Mouse (Mus musculus) midbrain, embryonic 13.5 days (tissue): ENCODE results near the gene Med16. TPM values are rescaled to one million over a fixed set of nuclear protein-coding genes. Genes with fewer than 3 reads are reported as not detected.

ENCODE experiments used
- ATAC-seq: fragments of 200-750 bp; cut with Nextera tagmentation; 2 replicates; pipeline ENCODE4 v1.8.0; 2017; ENCODE audit warnings: mild to moderate bottlenecking, moderate TSS enrichment, moderate library complexity
- H3K27ac ChIP-seq: fragments of 300-500 bp; sonication (generic); 2 replicates; pipeline ENCODE4 v1.5.1; 2015; ENCODE audit warnings: inconsistent platforms, mild to moderate bottlenecking, moderate library complexity
- H3K27me3 ChIP-seq: fragments of 300-500 bp; sonication (generic); 2 replicates; pipeline ENCODE4 v1.6.1; 2015; ENCODE audit warnings: mild to moderate bottlenecking, inconsistent platforms
- H3K36me3 ChIP-seq: fragments of 300-500 bp; sonication (generic); 2 replicates; pipeline ENCODE4 v1.6.1; 2015; ENCODE audit warnings: mild to moderate bottlenecking, inconsistent platforms
- H3K4me1 ChIP-seq: fragments of 300-500 bp; sonication (generic); replicated peaks from 2 replicates; pipeline ENCODE4 v1.6.1; 2015; ENCODE audit warnings: inconsistent platforms
- H3K4me2 ChIP-seq: fragments of 300-500 bp; sonication (generic); replicated peaks from 2 replicates; pipeline ENCODE4 v1.6.1; 2015; ENCODE audit warnings: moderate library complexity, mild to moderate bottlenecking, inconsistent platforms
- H3K4me3 ChIP-seq: fragments of 300-500 bp; sonication (generic); replicated peaks from 2 replicates; pipeline ENCODE4 v1.5.1; 2015; ENCODE audit warnings: mild to moderate bottlenecking, inconsistent platforms
- H3K9ac ChIP-seq: fragments of 300-500 bp; sonication (generic); replicated peaks from 2 replicates; pipeline ENCODE4 v1.6.1; 2015; ENCODE audit warnings: mild to moderate bottlenecking, inconsistent platforms
- H3K9me3 ChIP-seq: fragments of 300-500 bp; sonication (generic); 2 replicates; pipeline ENCODE4 v1.6.1; 2016; ENCODE audit warnings: mild to moderate bottlenecking, inconsistent platforms
- WGBS: fragments of 180-500 bp; shearing (Covaris S2); methylation state at CpG from one replicate; pipeline ENCODE4 v1.1.7; 2015; 5-methylcytosine and 5-hydroxymethylcytosine counted together
- microRNA-seq: library from miRNA; unstranded; fragments of <30 nt; microRNA quantifications from one replicate; pipeline ENCODE4, GENCODE M21; 2016
- polyA plus RNA-seq: library from polyadenylated mRNA; unstranded; fragments of >200 nt; fragmentation: Nextera tagmentation; extraction: Ambion mirVana; gene quantifications from 2 replicates; pipeline ENCODE4 v1.2.1, GENCODE M21; 2015

The Med16 gene
- polyA plus RNA-seq, 1 experiment from 2014 or later, result 69.1 TPM

DNA sequence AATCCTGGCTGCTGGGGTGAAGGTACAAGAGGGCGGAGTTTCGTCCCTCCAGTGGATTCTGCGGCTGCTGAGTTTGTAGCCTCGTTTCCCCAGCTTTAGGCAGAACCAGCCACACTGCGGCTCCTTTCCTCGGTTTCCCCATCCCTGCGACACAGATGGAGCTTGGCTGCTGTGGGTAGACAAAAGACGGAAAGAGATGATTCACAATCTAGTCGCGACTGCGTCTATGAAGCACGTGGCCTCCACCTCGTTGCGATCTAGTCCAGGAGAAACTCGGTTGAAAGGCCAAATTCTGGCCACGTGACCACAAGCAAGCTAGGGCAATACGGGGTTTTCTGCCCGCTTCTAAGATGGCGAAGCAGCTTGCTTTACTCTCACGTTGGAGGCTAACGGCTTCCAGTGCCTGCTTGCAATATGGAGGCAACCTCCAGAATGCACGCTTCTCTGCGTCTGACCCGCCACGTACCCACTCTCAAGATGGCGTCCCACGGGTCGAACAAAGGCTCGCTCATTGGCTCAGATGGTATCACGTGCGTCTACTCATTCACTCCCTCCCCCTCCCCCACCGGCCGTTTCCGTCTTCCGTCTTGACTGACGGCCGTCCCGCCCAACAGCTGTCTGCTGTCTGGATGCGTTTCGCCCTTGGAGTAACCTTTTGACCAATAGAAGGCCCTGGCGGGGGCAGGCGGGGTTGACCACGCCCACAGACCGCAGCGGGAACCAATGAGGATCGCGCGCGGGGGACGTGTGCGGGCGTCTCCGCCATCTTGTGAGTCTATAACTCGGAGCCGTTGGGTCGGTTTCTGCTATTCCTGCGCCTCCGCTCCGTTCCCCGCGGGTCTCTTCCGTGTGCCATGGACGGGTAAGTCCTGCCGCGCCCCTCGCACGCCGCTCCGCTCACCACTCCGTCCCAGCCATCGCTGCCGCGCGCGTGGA lies 54.6 kb downstream of the Med16 start, which contains the start of gene Ptbp1:
Gene Ptbp1 (plus strand): TSS at position 568 of the 936 bp plus-strand sequence.
- ATAC-seq, result peak; percentile 92
- WGBS, result under 1% methylated on average over 75 of the region's 75 CpGs
- H3K4me1 ChIP-seq, result peaks cover 66% of the 10 kb centered on the region

DNA sequence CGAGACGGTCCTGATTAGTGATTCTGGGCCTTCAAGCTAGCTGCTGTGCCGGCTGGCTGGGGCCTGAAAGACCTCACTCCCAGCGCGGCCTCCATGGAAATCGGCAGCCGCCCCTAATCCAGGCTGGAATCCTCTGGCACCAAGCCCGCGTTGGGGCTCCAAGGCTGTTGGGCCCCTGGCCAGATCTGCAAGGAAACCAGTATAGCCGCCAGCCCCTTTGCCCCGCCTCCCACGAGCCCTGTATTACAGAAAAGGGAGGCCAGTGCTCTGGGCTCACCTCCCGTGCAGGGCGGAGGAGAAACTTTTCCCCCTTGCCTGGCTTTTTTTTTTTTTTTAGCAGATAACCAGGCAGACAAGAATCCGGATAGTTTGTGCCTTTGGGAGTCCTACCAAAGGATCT lies 55.3 kb downstream of the Med16 start:
- Histone ChIP-seq H3K27me3 (no peaks in the 10 kb centered on the region), H3K4me3 (peak overlapping the region; percentile 48), H3K27ac (peak overlapping the region; percentile 99), H3K36me3 (peaks cover 22% of the 10 kb centered on the region), H3K9me3 (no peaks in the 10 kb centered on the region), H3K4me2 (peak overlapping the region; percentile 77), H3K9ac (peak overlapping the region; percentile 82), H3K4me1 (peaks cover 59% of the 10 kb centered on the region)
- peak; percentile 32 for ATAC-seq
- WGBS, result 0% methylated on average over 15 of the region's 15 CpGs

More for the DNA sequence above, 54.6 kb downstream of the Med16 start, which contains the start of gene Ptbp1:
- Histone ChIP-seq H3K4me3 (peak within 1 kb of the TSS; percentile 99), H3K4me2 (peak within 1 kb of the TSS; percentile 100), H3K27me3 (no peaks in the 10 kb centered on the region), H3K36me3 (peaks cover 29% of the 10 kb centered on the region), H3K9ac (peak within 1 kb of the TSS; percentile 98), H3K9me3 (no peaks in the 10 kb centered on the region), H3K27ac (peak within 1 kb of the TSS; percentile 100)

DNA sequence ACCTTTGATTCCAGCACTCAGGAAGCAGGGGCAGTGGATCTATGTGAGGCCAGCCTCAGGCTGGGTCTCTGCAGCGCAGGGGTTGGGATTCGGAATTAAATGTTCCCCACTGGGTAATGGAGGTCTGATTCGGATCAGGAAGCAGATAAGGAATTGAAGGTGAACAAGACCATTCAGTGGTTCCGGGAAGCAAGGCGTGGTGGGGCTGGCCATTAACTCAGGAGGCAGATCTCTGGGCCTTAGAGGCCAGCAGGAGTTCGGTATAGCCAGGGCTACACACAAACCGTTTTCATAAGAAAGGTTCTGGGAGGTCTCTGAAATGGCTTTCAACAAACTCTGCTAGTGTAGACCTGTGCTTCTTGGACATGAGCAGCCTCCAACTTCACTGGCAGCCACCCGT lies 55.9 kb downstream of the Med16 start:
- H3K4me2 ChIP-seq, result peak overlapping the region; percentile 77

DNA sequence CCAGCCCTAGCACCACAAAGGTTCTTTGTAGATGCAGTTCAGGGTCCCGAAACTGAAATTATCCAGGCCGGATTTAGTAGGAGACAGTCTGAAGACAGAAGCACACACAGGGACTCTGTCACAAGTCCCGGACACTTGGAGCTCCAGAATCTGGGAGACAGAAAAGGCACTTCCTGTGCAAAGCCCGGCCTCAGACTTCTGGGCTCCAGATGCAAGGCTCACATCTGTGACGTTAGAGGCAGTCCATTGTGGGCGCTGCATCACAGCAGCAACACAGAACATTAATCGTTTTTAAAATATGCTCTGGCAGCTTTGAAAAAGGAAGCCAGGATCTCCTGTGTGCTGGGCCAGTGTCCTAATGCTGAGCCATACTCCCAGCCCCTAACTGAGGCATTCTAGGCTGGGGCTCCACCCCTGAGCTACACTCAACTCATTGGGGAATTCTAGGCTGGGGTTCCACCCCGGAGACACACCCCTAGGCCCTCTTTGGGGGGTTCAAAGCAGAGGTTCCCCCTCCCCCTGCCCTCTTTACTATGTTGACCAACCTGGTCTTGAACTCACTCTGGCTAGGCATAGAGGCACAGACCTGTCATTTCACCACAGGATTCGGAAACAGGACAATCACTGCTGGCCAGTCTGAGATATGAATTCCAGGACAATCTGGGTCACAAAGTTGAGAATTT lies 56.5 kb downstream of the Med16 start:
- peaks cover 10% of the 10 kb centered on the region for H3K36me3 ChIP-seq
- no peaks in the 10 kb centered on the region for H3K27me3 ChIP-seq
- H3K27ac ChIP-seq, result peak overlapping the region; percentile 99
- H3K9me3 ChIP-seq, result no peaks in the 10 kb centered on the region
- H3K4me1 ChIP-seq, result peaks cover 54% of the 10 kb centered on the region
- H3K9ac ChIP-seq, result peak overlapping the region; percentile 82
- 65% methylated on average over 9 of the region's 9 CpGs for WGBS
- no peak for ATAC-seq
- peak overlapping the region; percentile 48 for H3K4me3 ChIP-seq
- H3K4me2 ChIP-seq, result peak overlapping the region; percentile 77

More for the DNA sequence above, 55.9 kb downstream of the Med16 start:
- WGBS, result 24% methylated on average over 8 of the region's 8 CpGs
- no peak for ATAC-seq
- Histone ChIP-seq H3K4me3 (peak overlapping the region; percentile 48), H3K9ac (peak overlapping the region; percentile 82), H3K27ac (peak overlapping the region; percentile 99), H3K36me3 (peaks cover 16% of the 10 kb centered on the region), H3K4me1 (peaks cover 58% of the 10 kb centered on the region), H3K27me3 (no peaks in the 10 kb centered on the region), H3K9me3 (no peaks in the 10 kb centered on the region)

DNA sequence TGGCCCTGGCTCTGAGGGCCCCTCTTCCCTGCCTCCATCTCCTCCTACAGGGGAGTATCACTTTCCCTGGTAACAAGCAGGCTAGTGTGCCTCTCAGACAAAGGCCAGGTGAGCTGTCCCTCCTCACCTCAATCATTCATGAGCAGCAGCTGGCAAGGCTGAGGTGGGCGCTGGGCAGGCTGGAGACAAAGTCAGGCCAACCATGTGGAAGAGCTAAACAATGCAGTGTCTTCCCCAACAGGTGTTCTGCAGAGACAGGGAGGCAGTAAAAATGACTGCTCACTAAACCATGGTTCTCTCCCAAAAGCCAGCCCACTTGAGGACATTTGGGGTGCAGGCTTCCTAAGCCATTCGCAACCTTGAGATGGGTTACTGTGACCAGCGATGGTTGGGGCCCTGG lies 57.1 kb downstream of the Med16 start:
- 0 out of 2 replicates have a peak, but pooled peaks cover 4% of the 10 kb centered on the region for H3K36me3 ChIP-seq
- 84% methylated on average over 3 of the region's 3 CpGs for WGBS
- no peak overlapping the region for H3K4me3 ChIP-seq
- no peaks in the 10 kb centered on the region for H3K27me3 ChIP-seq
- H3K9me3 ChIP-seq, result no peaks in the 10 kb centered on the region
- peak overlapping the region; percentile 99 for H3K27ac ChIP-seq
- peak overlapping the region; percentile 82 for H3K9ac ChIP-seq
- H3K4me1 ChIP-seq, result peaks cover 48% of the 10 kb centered on the region
- H3K4me2 ChIP-seq, result peak overlapping the region; percentile 77
- no peak for ATAC-seq

DNA sequence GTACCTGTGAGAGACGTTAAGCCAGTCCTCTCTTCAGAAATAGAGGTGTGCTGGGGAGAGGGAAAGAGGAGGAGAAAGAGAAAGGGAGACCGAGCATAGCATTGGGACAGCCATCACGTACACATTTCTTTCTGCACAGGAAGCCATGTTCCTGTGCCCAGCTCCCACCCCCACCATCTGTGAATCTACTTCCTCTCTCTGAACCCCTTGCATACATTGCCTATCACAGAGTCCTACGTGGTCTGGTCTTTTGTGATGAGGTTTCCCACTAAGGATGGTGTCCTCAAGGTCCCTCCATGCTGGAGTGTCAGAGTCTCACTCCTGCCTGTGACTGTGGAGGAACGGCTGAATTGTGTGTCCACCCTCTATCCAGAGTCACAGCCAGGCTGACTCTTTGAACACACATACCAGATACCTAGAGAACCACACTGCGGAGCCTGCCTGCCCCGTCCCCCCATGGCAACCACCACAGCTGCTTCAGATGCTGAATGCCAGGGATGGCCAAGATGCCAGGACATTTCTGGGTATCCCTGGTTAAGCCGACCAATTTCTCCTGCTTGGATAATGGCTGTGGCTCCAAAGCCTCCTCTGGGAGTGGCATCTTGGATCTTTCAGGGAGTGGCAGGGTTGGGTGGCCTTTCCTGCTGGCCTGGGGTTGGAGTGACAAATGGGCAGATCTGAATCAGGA lies 58.6 kb downstream of the Med16 start:
- WGBS, result 94% methylated on average over 8 of the region's 8 CpGs
- no peaks in the 10 kb centered on the region for H3K9me3 ChIP-seq
- H3K4me2 ChIP-seq, result no peak overlapping the region
- H3K4me1 ChIP-seq, result peaks cover 34% of the 10 kb centered on the region
- 0 out of 2 replicates have a peak overlapping the region, but pooled peaks have one; percentile 14 for H3K27ac ChIP-seq
- no peaks in the 10 kb centered on the region for H3K27me3 ChIP-seq
- no peak for ATAC-seq
- no peak overlapping the region for H3K4me3 ChIP-seq
- 0 out of 2 replicates have a peak overlapping the region, but pooled peaks have one; percentile 6 for H3K9ac ChIP-seq
- H3K36me3 ChIP-seq, result no peaks in the 10 kb centered on the region

DNA sequence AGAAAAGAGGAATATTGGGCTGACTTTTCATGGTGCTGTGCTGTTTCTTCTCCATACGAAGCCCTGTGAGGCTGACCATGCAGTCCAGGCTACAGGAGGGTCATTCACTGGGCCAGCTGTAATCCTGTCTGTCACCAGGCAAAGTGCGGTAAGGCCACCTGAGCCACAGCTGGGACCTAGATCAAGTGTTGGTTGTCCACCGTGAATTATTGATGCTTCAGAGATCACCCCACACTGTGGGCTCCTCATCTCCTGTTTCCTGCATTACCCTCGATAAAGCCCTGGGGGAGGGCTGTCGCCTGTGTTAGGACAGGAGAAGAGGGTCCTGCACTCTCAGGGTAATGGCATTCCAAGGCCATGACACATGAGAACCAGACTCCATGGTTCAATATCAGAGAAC lies 62.2 kb downstream of the Med16 start:
- Histone ChIP-seq H3K4me2 (no peak overlapping the region), H3K36me3 (no peaks in the 10 kb centered on the region), H3K27me3 (no peaks in the 10 kb centered on the region), H3K27ac (no peak overlapping the region), H3K4me1 (peaks cover 23% of the 10 kb centered on the region), H3K9me3 (no peaks in the 10 kb centered on the region), H3K4me3 (no peak overlapping the region), H3K9ac (no peak overlapping the region)
- ATAC-seq, result no peak
- WGBS, result 75% methylated on average over 5 of the region's 5 CpGs

Small RNA genes lying within 50 kb of the gene (microRNA-seq; reads per million reads assigned to microRNA genes)
- gene Mir6910, result not detected

Other genes starting within 250 kb of the Med16 start
- gene Madcam1, start 244.4 kb downstream of the Med16 start, polyA plus RNA-seq, result 0.50 and 0.90 TPM in 2 replicates
- 80.8 and 84.1 TPM in 2 replicates for gene Tpgs1, start 239.6 kb downstream of the Med16 start, polyA plus RNA-seq
- gene Cdc34, start 226.7 kb downstream of the Med16 start, polyA plus RNA-seq, result 109 and 110 TPM in 2 replicates
- gene Gzmm, start 219.9 kb downstream of the Med16 start, polyA plus RNA-seq, result 1.4 and 1.7 TPM in 2 replicates
- 564 and 608 TPM in 2 replicates for gene Bsg, start 204.4 kb downstream of the Med16 start, polyA plus RNA-seq
- 0.18 and 0.43 TPM in 2 replicates for gene Hcn2, start 192.3 kb downstream of the Med16 start, polyA plus RNA-seq
- gene Polrmt, start 162.3 kb downstream of the Med16 start, polyA plus RNA-seq, result 38.5 and 43.9 TPM in 2 replicates
- 1.1 and 1.3 TPM in 2 replicates for gene Fgf22, start 153.8 kb downstream of the Med16 start, polyA plus RNA-seq
- 71.5 and 82.3 TPM in 2 replicates for gene Rnf126, start 142.0 kb downstream of the Med16 start, polyA plus RNA-seq
- 0.63 and 1.1 TPM in 2 replicates for gene Fstl3, start 131.7 kb downstream of the Med16 start, polyA plus RNA-seq
- gene Prss57, start 118.0 kb downstream of the Med16 start, polyA plus RNA-seq, result not detected in 2 replicates
- gene Palm, start 115.4 kb downstream of the Med16 start, polyA plus RNA-seq, result 246 and 261 TPM in 2 replicates
- 0.36 and 0.85 TPM in 2 replicates for gene Misp, start 87.9 kb downstream of the Med16 start, polyA plus RNA-seq
- gene Ptbp1, start 54.5 kb downstream of the Med16 start, polyA plus RNA-seq, result 106 and 116 TPM in 2 replicates
- gene Prtn3, start 34.4 kb downstream of the Med16 start, polyA plus RNA-seq, result 14.9 and 16.9 TPM in 2 replicates
- 426 and 432 TPM in 2 replicates for gene Plppr3, start 34.3 kb downstream of the Med16 start, polyA plus RNA-seq
- not detected in 2 replicates for gene Elane, start 22.7 kb downstream of the Med16 start, polyA plus RNA-seq
- gene Cfd, start 18.1 kb downstream of the Med16 start, polyA plus RNA-seq, result not detected in 2 replicates
- 17.5 and 34.1 TPM in 2 replicates for gene Gm26602, start 1.9 kb upstream of the Med16 start, polyA plus RNA-seq
- gene Kiss1r, start 8.0 kb upstream of the Med16 start, polyA plus RNA-seq, result 2.2 and 2.3 TPM in 2 replicates
- gene R3hdm4, start 12.3 kb upstream of the Med16 start, polyA plus RNA-seq, result 231 TPM in 2 replicates
- gene Arid3a, start 18.1 kb upstream of the Med16 start, polyA plus RNA-seq, result 3.8 and 3.9 TPM in 2 replicates
- gene Wdr18, start 51.2 kb upstream of the Med16 start, polyA plus RNA-seq, result 76.7 and 78.4 TPM in 2 replicates
- 0.24 and 0.57 TPM in 2 replicates for gene Grin3b, start 61.8 kb upstream of the Med16 start, polyA plus RNA-seq
- 13.7 and 16.7 TPM in 2 replicates for gene Tmem259, start 75.4 kb upstream of the Med16 start, polyA plus RNA-seq
- 29.5 and 37.1 TPM in 2 replicates for gene Cnn2, start 79.7 kb upstream of the Med16 start, polyA plus RNA-seq
- 5.4 and 5.8 TPM in 2 replicates for gene Abca7, start 87.6 kb upstream of the Med16 start, polyA plus RNA-seq
- 1.5 and 1.6 TPM in 2 replicates for gene Arhgap45, start 107.7 kb upstream of the Med16 start, polyA plus RNA-seq
- 159 and 174 TPM in 2 replicates for gene Polr2e, start 130.9 kb upstream of the Med16 start, polyA plus RNA-seq
- 498 and 532 TPM in 2 replicates for gene Gpx4, start 138.2 kb upstream of the Med16 start, polyA plus RNA-seq
- 13.4 and 15.3 TPM in 2 replicates for gene Sbno2, start 196.6 kb upstream of the Med16 start, polyA plus RNA-seq
- gene Stk11, start 206.9 kb upstream of the Med16 start, polyA plus RNA-seq, result 17.7 and 20.7 TPM in 2 replicates
- 391 and 394 TPM in 2 replicates for gene Atp5d, start 229.7 kb upstream of the Med16 start, polyA plus RNA-seq
- gene Cbarp, start 231.9 kb upstream of the Med16 start, polyA plus RNA-seq, result 40.6 and 45.3 TPM in 2 replicates
- 35.9 and 40.6 TPM in 2 replicates for gene Midn, start 239.3 kb upstream of the Med16 start, polyA plus RNA-seq